Mouse (Mus musculus) neural tube, embryonic 13.5 days (tissue): ENCODE measurements around the gene Itm2b. TPM values are rescaled to one million over a fixed set of nuclear protein-coding genes. Genes with fewer than 3 reads are reported as not detected.

Experiments used
- ATAC-seq: fragments of 200-750 bp; cut with Nextera tagmentation; 2 replicates; pipeline ENCODE4 v1.8.0; 2017; ENCODE audit warnings: low read depth, mild to moderate bottlenecking, moderate TSS enrichment, moderate library complexity
- H3K27ac ChIP-seq: fragments of 300-500 bp; sonication (generic); replicated peaks from 2 replicates; pipeline ENCODE4 v1.5.1; 2015; ENCODE audit warnings: moderate library complexity, mild to moderate bottlenecking, inconsistent platforms
- H3K27me3 ChIP-seq: fragments of 300-500 bp; sonication (generic); 2 replicates; pipeline ENCODE4 v1.6.1; 2015; ENCODE audit warnings: mild to moderate bottlenecking, inconsistent platforms
- H3K36me3 ChIP-seq: fragments of 300-500 bp; sonication (generic); 2 replicates; pipeline ENCODE4 v1.6.1; 2015; ENCODE audit warnings: mild to moderate bottlenecking, inconsistent platforms
- H3K4me1 ChIP-seq: fragments of 300-500 bp; sonication (generic); replicated peaks from 2 replicates; pipeline ENCODE4 v1.6.1; 2015; ENCODE audit warnings: inconsistent platforms
- H3K4me2 ChIP-seq: fragments of 300-500 bp; sonication (generic); 2 replicates; pipeline ENCODE4 v1.6.1; 2015; ENCODE audit warnings: inconsistent platforms, mild to moderate bottlenecking, moderate library complexity
- H3K4me3 ChIP-seq: fragments of 300-500 bp; sonication (generic); 2 replicates; pipeline ENCODE4 v1.5.1; 2015; ENCODE audit warnings: mild to moderate bottlenecking, inconsistent platforms
- H3K9ac ChIP-seq: fragments of 300-500 bp; sonication (generic); 2 replicates; pipeline ENCODE4 v1.6.1; 2015; ENCODE audit warnings: moderate library complexity, mild to moderate bottlenecking, inconsistent platforms
- H3K9me3 ChIP-seq: fragments of 300-500 bp; sonication (generic); 2 replicates; pipeline ENCODE4 v1.6.1; 2016; ENCODE audit warnings: inconsistent platforms
- WGBS: fragments of 180-500 bp; shearing (Covaris S2); methylation state at CpG from one replicate; pipeline ENCODE4 v1.1.7; 2015; 5-methylcytosine and 5-hydroxymethylcytosine counted together
- polyA plus RNA-seq: library from polyadenylated mRNA; unstranded; fragments of >200 nt; fragmentation: Nextera tagmentation; extraction: Ambion mirVana; gene quantifications from 2 replicates; pipeline ENCODE4 v1.2.1, GENCODE M21; 2015

Itm2b gene
- polyA plus RNA-seq, 1 experiment from 2014 or later = 781 TPM

DNA sequence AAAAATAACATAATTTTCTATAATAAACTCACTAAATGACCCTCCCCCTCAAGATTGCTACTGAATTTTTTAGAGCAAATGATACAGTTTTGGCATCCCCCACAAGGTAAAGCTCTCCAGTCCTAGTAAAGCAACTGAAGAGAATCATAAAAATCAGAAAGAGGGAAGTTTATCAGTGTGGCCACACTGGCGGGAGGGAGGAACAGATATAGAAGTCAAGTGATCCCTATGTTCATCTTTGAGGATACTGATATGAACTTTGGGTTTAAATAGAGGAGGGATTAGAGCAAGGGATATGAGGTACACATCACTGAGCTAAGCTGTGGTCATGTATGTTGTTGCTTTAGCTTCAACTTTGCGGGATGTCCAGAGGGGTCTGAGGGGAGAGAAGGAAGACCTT is 5.1 kb upstream of the Itm2b start:
- Histone ChIP-seq H3K36me3 (no peaks in the 10 kb centered on the region), H3K4me1 (peaks cover 19% of the 10 kb centered on the region; the same call in 1 of the 2 replicates), H3K4me3 (no peak overlapping the region), H3K27ac (no peak overlapping the region), H3K4me2 (no peak overlapping the region), H3K27me3 (no peaks in the 10 kb centered on the region), H3K9me3 (no peaks in the 10 kb centered on the region), H3K9ac (no peak overlapping the region)
- WGBS = 89% methylated on average over 2 of the region's 2 CpGs
- ATAC-seq = no peak

DNA sequence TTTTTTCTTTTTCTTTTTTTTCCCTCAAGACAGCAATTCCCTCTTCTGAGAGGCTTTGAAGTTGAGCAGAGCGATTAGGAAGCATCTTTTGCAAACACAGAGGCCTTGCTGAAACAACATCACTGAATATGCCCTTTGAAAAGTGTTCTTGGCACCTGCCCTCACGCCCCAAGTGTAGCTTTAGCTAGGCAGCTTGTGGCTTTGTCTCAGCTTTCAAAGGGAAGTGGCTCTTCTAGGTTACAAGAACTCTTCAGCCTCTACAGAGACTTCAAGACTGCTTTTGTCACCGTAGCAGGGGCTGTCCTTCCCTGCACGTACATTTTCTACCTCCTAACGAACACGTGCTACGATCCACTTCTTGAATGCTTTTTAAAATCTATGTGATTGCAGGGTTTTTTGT is 4.0 kb upstream of the Itm2b start:
- H3K4me1 ChIP-seq = peaks cover 22% of the 10 kb centered on the region; the same call in 1 of the 2 replicates
- no peak for ATAC-seq
- H3K9ac ChIP-seq = no peak overlapping the region
- no peaks in the 10 kb centered on the region for H3K9me3 ChIP-seq
- peak overlapping the region; percentile 39; the same call in 1 of the 2 replicates for H3K27ac ChIP-seq
- WGBS = 54% methylated on average over 7 of the region's 7 CpGs
- H3K4me3 ChIP-seq = no peak overlapping the region
- H3K4me2 ChIP-seq = no peak overlapping the region
- H3K36me3 ChIP-seq = no peaks in the 10 kb centered on the region
- no peaks in the 10 kb centered on the region for H3K27me3 ChIP-seq

- peak overlapping the region; percentile 39 for H3K27ac ChIP-seq
- no peaks in the 10 kb centered on the region for H3K27me3 ChIP-seq
- no peaks in the 10 kb centered on the region for H3K9me3 ChIP-seq
- peaks cover 27% of the 10 kb centered on the region for H3K4me1 ChIP-seq
- H3K9ac ChIP-seq = no peak overlapping the region
- 57% methylated on average over 7 of the region's 7 CpGs for WGBS
- no peak for ATAC-seq
- no peak overlapping the region for H3K4me2 ChIP-seq
- H3K4me3 ChIP-seq = no peak overlapping the region
- H3K36me3 ChIP-seq = no peaks in the 10 kb centered on the region
Measured at GRCm38 (mm10) chr14:73388546-73388945, 3.5 kb upstream of the Itm2b start.

DNA sequence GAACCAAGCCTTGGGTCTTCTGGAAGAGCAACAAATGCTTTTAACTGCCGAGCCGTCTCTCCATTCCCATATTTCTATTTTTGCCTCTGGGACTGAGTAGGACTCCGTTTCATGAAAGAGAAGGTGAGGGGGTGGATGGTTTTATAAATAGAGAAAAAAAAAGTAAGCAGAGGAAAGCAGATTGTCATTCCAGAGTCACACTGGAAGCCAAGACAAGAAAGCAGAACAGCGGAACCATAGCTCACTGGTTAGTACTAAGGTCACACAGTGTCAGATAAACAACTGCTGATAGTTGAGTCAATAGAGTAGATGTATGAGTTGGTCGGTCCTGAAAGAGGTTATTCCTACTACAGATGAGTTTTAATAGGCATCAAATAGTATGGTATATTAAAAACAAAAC is 1.4 kb upstream of the Itm2b start:
- no peaks in the 10 kb centered on the region for H3K36me3 ChIP-seq
- no peak overlapping the region for H3K4me3 ChIP-seq
- H3K27me3 ChIP-seq = no peaks in the 10 kb centered on the region
- H3K9ac ChIP-seq = no peak overlapping the region
- no peaks in the 10 kb centered on the region for H3K9me3 ChIP-seq
- no peak for ATAC-seq
- peaks cover 47% of the 10 kb centered on the region for H3K4me1 ChIP-seq
- no peak overlapping the region for H3K4me2 ChIP-seq
- H3K27ac ChIP-seq = no peak overlapping the region
- 86% methylated on average over 5 of the region's 5 CpGs for WGBS

DNA sequence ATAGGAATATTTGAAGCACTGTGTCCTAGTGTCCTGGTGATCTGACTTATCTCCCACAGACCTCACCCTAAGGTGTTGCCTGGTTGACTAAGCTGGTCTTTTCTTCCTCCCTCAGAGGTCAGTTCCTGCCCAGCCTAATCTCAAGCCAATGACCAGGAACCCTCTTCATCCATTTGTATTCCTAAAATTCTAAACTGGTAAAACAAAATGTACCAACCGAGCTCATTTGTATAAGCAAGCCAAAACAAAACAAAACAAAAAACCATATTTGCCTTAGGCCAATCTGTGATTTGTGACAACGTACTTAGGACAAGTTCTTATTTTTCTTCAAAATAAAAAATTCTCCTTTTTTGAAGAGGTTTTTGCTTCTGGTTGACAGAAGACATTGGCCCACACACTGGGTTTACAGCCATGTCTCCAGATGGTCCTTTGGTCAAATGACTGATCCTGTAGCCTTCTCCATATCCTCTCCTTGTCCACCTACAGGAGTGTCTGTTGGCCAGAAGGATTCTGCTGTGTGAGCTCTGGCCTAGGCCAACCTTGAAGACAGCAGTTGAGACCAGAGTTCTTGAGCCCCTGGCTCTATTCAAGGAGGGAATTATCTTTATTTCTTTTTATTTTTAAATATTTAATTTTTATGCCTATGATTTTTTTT is 758 bp upstream of the Itm2b start:
- WGBS = 94% methylated on average over 2 of the region's 2 CpGs
- H3K4me3 ChIP-seq = peak overlapping the region; percentile 96; the same call in 1 of the 2 replicates
- H3K36me3 ChIP-seq = no peaks in the 10 kb centered on the region
- 0 out of 2 replicates have a peak overlapping the region, but pooled peaks have one; percentile 97 for H3K27ac ChIP-seq
- no peaks in the 10 kb centered on the region for H3K27me3 ChIP-seq
- peak overlapping the region; percentile 70 for H3K4me2 ChIP-seq
- H3K9ac ChIP-seq = peak overlapping the region; percentile 98; the same call in 1 of the 2 replicates
- H3K4me1 ChIP-seq = peaks cover 54% of the 10 kb centered on the region
- ATAC-seq = no peak
- no peaks in the 10 kb centered on the region for H3K9me3 ChIP-seq

- Histone ChIP-seq H3K4me2 (peak overlapping the region; percentile 70), H3K4me3 (peak overlapping the region; percentile 96), H3K9me3 (no peaks in the 10 kb centered on the region), H3K27ac (peak overlapping the region; percentile 97), H3K36me3 (peaks cover 5% of the 10 kb centered on the region), H3K9ac (peak overlapping the region; percentile 98), H3K4me1 (peaks cover 53% of the 10 kb centered on the region), H3K27me3 (no peaks in the 10 kb centered on the region)
- WGBS = under 1% methylated on average over 13 of the region's 13 CpGs
- peak; percentile 6; the same call in 1 of the 2 replicates for ATAC-seq
Measured at GRCm38 (mm10) chr14:73384546-73384912, 560 bp downstream of the Itm2b start.

- no peak for ATAC-seq
- H3K4me1 ChIP-seq = peaks cover 48% of the 10 kb centered on the region
- 43% methylated on average over 2 of the region's 2 CpGs for WGBS
- H3K27ac ChIP-seq = no peak overlapping the region
- H3K36me3 ChIP-seq = peaks cover 7% of the 10 kb centered on the region
- H3K9ac ChIP-seq = peak overlapping the region; percentile 98
- H3K27me3 ChIP-seq = no peaks in the 10 kb centered on the region
- no peaks in the 10 kb centered on the region for H3K9me3 ChIP-seq
- peak overlapping the region; percentile 96 for H3K4me3 ChIP-seq
- peak overlapping the region; percentile 70 for H3K4me2 ChIP-seq
Measured at GRCm38 (mm10) chr14:73383746-73384145, 1.3 kb downstream of the Itm2b start.

GRCm38 (mm10) chr14:73382699-73383098 is 2.4 kb downstream of the Itm2b start:
- no peaks in the 10 kb centered on the region for H3K9me3 ChIP-seq
- no peaks in the 10 kb centered on the region for H3K27me3 ChIP-seq
- H3K27ac ChIP-seq = peak overlapping the region; percentile 23; the same call in 1 of the 2 replicates
- ATAC-seq = no peak
- peak overlapping the region; percentile 98 for H3K9ac ChIP-seq
- 46% methylated on average over 9 of the region's 9 CpGs for WGBS
- H3K4me2 ChIP-seq = peak overlapping the region; percentile 70
- H3K4me1 ChIP-seq = peaks cover 42% of the 10 kb centered on the region
- H3K36me3 ChIP-seq = peaks cover 16% of the 10 kb centered on the region
- peak overlapping the region; percentile 96 for H3K4me3 ChIP-seq

DNA sequence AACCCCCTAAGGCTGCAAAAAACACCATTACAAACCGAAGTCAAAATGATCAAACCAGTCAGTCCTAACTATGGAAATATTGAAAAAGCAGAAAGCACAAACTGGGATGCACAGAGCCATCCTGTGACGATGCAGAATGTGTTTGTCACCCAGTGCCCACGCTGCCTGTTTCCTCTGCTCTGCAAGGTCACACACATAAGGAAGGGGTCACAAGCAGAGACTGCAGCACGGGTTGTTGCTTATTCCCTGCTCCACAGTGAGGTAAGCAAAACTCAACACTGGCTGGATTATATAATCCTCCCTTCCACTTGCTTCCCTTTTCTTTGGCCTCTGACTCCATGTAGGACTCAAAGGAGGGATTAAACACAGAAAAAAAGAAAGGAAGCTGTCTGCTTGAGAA is 3.5 kb downstream of the Itm2b start:
- H3K36me3 ChIP-seq = peaks cover 17% of the 10 kb centered on the region
- peak overlapping the region; percentile 45; the same call in 1 of the 2 replicates for H3K9ac ChIP-seq
- H3K27ac ChIP-seq = no peak overlapping the region
- H3K4me1 ChIP-seq = peaks cover 52% of the 10 kb centered on the region
- H3K4me3 ChIP-seq = no peak overlapping the region
- WGBS = 60% methylated on average over 4 of the region's 4 CpGs
- no peak for ATAC-seq
- H3K27me3 ChIP-seq = no peaks in the 10 kb centered on the region
- no peaks in the 10 kb centered on the region for H3K9me3 ChIP-seq
- peak overlapping the region; percentile 70 for H3K4me2 ChIP-seq

- Histone ChIP-seq H3K27ac (no peak overlapping the region), H3K36me3 (peaks cover 17% of the 10 kb centered on the region), H3K4me3 (no peak overlapping the region), H3K9me3 (no peaks in the 10 kb centered on the region), H3K4me2 (no peak overlapping the region), H3K9ac (no peak overlapping the region), H3K4me1 (peaks cover 53% of the 10 kb centered on the region), H3K27me3 (no peaks in the 10 kb centered on the region)
- no peak for ATAC-seq
- WGBS = 91% methylated on average over 6 of the region's 6 CpGs
Measured at GRCm38 (mm10) chr14:73377804-73378203, 7.3 kb downstream of the Itm2b start.

GRCm38 (mm10) chr14:73376920-73377319 is 8.2 kb downstream of the Itm2b start:
- Histone ChIP-seq H3K9ac (no peak overlapping the region), H3K27ac (peak overlapping the region; percentile 50), H3K4me1 (peaks cover 44% of the 10 kb centered on the region), H3K4me2 (no peak overlapping the region), H3K36me3 (peaks cover 17% of the 10 kb centered on the region), H3K9me3 (no peaks in the 10 kb centered on the region), H3K4me3 (no peak overlapping the region), H3K27me3 (no peaks in the 10 kb centered on the region)
- ATAC-seq = no peak
- 89% methylated on average over 6 of the region's 6 CpGs for WGBS

DNA sequence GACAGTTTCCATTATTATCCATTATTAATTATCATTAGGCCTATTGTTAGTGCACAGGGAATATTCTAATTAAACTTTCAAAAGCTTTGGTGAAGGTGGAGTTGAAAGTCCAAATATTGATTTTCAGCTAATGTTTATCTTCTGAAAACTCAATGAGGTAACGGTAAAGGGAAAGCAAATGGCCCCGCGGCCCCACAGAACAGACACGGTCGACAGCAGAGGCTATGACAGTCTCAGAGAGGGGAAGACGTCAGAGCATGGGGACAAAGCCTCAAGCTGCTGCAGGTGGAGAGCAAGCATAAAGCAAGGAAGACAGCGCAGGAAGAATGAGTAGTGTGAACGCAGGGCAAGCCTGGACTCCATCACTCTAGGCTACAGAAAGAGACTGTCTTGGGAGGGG is 9.2 kb downstream of the Itm2b start:
- ATAC-seq = peak; percentile 38; the same call in 1 of the 2 replicates
- Histone ChIP-seq H3K4me1 (peaks cover 34% of the 10 kb centered on the region), H3K36me3 (peaks cover 25% of the 10 kb centered on the region), H3K4me2 (no peak overlapping the region), H3K27me3 (no peaks in the 10 kb centered on the region), H3K27ac (no peak overlapping the region), H3K9ac (no peak overlapping the region), H3K4me3 (no peak overlapping the region), H3K9me3 (no peaks in the 10 kb centered on the region)
- 55% methylated on average over 8 of the region's 8 CpGs for WGBS

GRCm38 (mm10) chr14:73375445-73375844 is 9.6 kb downstream of the Itm2b start:
- no peak overlapping the region for H3K9ac ChIP-seq

More at GRCm38 (mm10) chr14:73375445-73375844, 9.6 kb downstream of the Itm2b start:
- no peak overlapping the region for H3K4me2 ChIP-seq
- 92% methylated on average over 8 of the region's 8 CpGs for whole genome bisulfite sequencing
- no peaks in the 10 kb centered on the region for H3K9me3 ChIP-seq
- peaks cover 33% of the 10 kb centered on the region for H3K4me1 ChIP-seq
- H3K27ac ChIP-seq = 0 out of 2 replicates have a peak overlapping the region, but pooled peaks have one; percentile 23
- H3K36me3 ChIP-seq = peaks cover 25% of the 10 kb centered on the region
- ATAC-seq = no peak
- H3K4me3 ChIP-seq = no peak overlapping the region
- H3K27me3 ChIP-seq = no peaks in the 10 kb centered on the region
